Mouse (Mus musculus): ENCODE data around the gene Zic2.

The Zic2 gene

DNA sequence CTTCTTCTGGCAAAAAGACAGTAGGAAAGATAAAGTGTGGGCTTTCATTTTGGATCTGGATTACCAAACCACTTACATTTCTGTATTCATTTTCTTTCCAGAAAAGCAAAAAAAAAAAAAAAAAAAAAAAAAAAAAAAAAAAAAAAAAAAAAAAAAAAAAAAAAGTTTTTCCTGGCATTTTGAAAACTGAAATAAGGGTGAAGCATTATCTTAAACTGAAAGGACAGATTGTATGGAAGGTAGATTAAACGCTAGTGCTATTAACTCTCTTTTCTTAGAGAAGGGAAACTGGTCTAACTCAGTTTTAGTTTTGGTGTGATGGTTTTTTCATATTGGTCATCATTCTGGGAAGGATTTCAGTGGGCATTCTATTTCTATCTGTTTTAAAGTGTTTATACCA is 16.8 kb downstream of the Zic2 start:
- no peak for DNase-seq (ENCODE audit: low read depth, low spot score)

DNA sequence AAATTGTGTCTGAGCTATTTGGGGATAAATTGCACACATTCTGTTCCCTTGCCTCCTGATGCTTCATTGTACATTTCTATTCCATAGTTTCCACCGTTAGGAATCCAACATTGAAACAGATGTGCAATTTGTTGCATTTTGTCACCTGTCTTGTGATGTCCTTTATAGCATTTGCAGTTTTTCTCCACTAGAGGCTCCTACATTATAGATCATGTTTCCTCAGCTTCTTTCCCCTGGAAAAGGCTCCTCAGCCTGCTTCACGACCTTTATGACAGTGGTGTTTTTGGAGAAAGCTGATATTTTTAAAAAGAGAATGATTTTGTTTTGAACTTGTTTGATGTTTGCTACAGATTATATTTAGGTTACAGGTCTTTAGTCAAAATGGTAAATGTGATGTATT is 33.8 kb downstream of the Zic2 start:
- DNase-seq (ENCODE audit: low read depth, low spot score), result no peak

DNA sequence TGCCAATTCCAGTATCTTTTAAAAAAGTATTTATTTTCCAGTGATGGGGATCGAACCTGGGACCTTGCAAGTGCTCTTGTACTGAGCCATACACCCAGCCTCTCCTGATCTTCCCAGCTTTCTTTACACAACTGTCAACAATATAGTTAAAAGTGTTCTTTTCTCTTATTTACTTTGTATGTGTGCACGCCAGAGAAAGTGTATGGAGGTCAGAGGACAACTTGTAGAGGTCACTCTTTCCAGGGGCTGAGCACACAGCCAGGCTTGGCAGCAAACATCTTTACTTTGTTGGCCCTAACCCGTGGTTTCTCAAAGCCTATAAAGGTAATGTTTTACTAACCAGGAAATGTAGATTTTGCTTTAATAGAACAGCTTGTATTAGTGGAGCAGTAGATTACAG is 36.3 kb downstream of the Zic2 start:
- DNase-seq (ENCODE audit: low read depth, low spot score), result no peak

DNA sequence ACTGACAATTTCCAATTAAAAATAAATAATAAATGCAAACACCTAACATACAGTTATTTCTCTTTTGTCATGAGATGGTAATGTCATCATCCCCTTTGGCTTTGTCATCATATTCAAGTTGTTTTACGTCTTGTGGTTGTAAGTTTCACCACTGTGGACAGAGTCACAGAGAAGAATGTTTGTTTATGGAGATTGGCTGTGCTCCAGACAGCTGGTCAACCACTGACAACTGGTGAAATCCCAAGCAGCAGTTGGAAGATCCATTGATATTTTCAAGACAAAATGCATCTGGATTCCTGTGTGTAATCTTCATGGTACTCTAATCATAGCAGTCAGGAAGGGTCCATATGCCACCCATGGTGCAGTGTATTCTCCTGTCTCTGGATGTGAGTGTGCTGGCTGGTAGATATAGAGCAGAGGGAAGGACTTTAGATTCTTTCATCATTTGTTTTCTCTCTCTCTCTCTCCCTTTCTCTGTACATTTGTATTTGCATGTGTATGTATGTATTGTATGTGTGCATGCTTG is 38.3 kb downstream of the Zic2 start:
- no peak for DNase-seq (ENCODE audit: low read depth, low spot score)

DNA sequence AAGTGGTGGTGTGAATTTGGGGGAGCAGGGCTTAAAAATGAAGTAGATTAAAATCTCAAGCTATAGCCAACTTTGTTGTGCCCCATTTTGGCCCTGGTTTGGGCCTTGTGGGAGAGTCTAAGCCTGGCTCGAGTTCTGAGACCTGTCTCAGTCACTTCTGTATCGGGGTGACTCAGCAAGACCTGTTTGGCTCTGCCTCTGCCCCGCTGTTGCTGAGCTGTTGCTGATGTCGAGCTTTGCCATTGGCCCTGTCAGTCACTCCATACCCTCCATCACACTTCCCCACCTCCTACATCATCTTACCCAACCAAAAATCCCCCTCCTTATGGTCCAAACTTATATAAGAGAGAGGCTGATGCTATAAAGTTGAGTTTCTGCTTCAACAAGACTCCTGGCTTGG is 53.2 kb downstream of the Zic2 start:
- no peak for DNase-seq (ENCODE audit: low read depth, low spot score)

All from WW6 (cell line).